Mouse (Mus musculus) layer of hippocampus, adult 9-11 months (tissue): ENCODE data around the gene Hectd4.
A peak's percentile ranks its signal among the peaks of the same experiment; 100 is the strongest.
"Not testable (repeated sequence)": the region's sequence is repeated elsewhere in the genome, so short reads cannot be mapped to it uniquely, and the experiment has no call there.

Source experiments
- DNase-seq: peaks from one replicate; pipeline ENCODE4 v3.0.0; 2022

Gene Hectd4

GRCm38 (mm10) chr5:121206984-121207383 lies 13.0 kb upstream of the Hectd4 start:
- DNase-seq: no peak

GRCm38 (mm10) chr5:121209755-121210600 lies 10.0 kb upstream of the Hectd4 start:
- no peak for DNase-seq

- DNase-seq: no peak
These were observed 9.5 kb upstream of the Hectd4 start for GRCm38 (mm10) chr5:121210601-121210924.

GRCm38 (mm10) chr5:121212108-121212507 lies 7.9 kb upstream of the Hectd4 start:
- no peak for DNase-seq

- no peak for DNase-seq
These were observed 5.3 kb upstream of the Hectd4 start for GRCm38 (mm10) chr5:121214707-121215106.

GRCm38 (mm10) chr5:121215380-121216125 lies 4.5 kb upstream of the Hectd4 start:
- DNase-seq: peak; percentile 62

- DNase-seq: no peak
These were observed 3.9 kb upstream of the Hectd4 start for GRCm38 (mm10) chr5:121216126-121216446.

- not testable (repeated sequence) for DNase-seq
These were observed 3.3 kb upstream of the Hectd4 start for GRCm38 (mm10) chr5:121216584-121217312.

GRCm38 (mm10) chr5:121217313-121217634 lies 2.7 kb upstream of the Hectd4 start:
- DNase-seq: no peak

GRCm38 (mm10) chr5:121219190-121219589 lies 829 bp upstream of the Hectd4 start:
- no peak for DNase-seq

GRCm38 (mm10) chr5:121220732-121221301 lies 798 bp downstream of the Hectd4 start:
- DNase-seq: peak; percentile 56

GRCm38 (mm10) chr5:121221328-121221850 lies 1.4 kb downstream of the Hectd4 start:
- no peak for DNase-seq

- DNase-seq: not testable (repeated sequence)
These were observed 4.0 kb downstream of the Hectd4 start for GRCm38 (mm10) chr5:121224020-121224419.

- DNase-seq: no peak
These were observed 4.8 kb downstream of the Hectd4 start for GRCm38 (mm10) chr5:121224856-121225255.

- DNase-seq: no peak
These were observed 5.8 kb downstream of the Hectd4 start for GRCm38 (mm10) chr5:121225854-121226253.

- no peak for DNase-seq
These were observed 6.4 kb downstream of the Hectd4 start for GRCm38 (mm10) chr5:121226406-121226805.

- DNase-seq: no peak
These were observed 6.8 kb downstream of the Hectd4 start for GRCm38 (mm10) chr5:121226845-121227244.

- not testable (repeated sequence) for DNase-seq
These were observed 7.3 kb downstream of the Hectd4 start for GRCm38 (mm10) chr5:121227330-121227729.

- DNase-seq: no peak
These were observed 9.2 kb downstream of the Hectd4 start for GRCm38 (mm10) chr5:121229182-121229581.

- DNase-seq: no peak
These were observed 10.8 kb downstream of the Hectd4 start for GRCm38 (mm10) chr5:121230811-121231210.

- no peak for DNase-seq
These were observed 12.8 kb downstream of the Hectd4 start for GRCm38 (mm10) chr5:121232789-121233188.

- DNase-seq: no peak
These were observed 13.7 kb downstream of the Hectd4 start for GRCm38 (mm10) chr5:121233726-121234125.

GRCm38 (mm10) chr5:121236171-121236570 lies 16.2 kb downstream of the Hectd4 start:
- DNase-seq: peak; percentile 75
